Mouse (Mus musculus): ENCODE measurements around the gene Foxk1. TPM values are rescaled to one million over a fixed set of nuclear protein-coding genes. Genes with fewer than 3 reads are reported as not detected.

Foxk1 gene
- polyA plus RNA-seq, 1 experiment from 2014 or later, result 3.7 TPM

GRCm38 (mm10) chr5:142453742-142454141 lies 52.4 kb downstream of the Foxk1 start:
- Histone ChIP-seq H3K4me2 (ENCODE audit: low read depth, low read length) (no peak overlapping the region), H3K4me1 (ENCODE audit: control insufficient read depth, insufficient read depth, low read length) (0 out of 2 replicates have a peak, but pooled peaks cover 6% of the 10 kb centered on the region), H3K27me3 (ENCODE audit: control insufficient read depth, insufficient read depth, low read length) (no peaks in the 10 kb centered on the region), H3K9ac (ENCODE audit: low read length) (no peak overlapping the region), H3K36me3 (ENCODE audit: control insufficient read depth, insufficient read depth, low read length) (peaks cover 12% of the 10 kb centered on the region), H3K4me3 (replicated peaks; ENCODE audit: low read length) (no peak overlapping the region), H3K27ac (ENCODE audit: low read length) (no peak overlapping the region), H3K9me3 (replicated peaks; ENCODE audit: control insufficient read depth, low read length) (no peaks in the 10 kb centered on the region)
- ATAC-seq (ENCODE audit: insufficient read depth, low FRiP score), result no peak
- WGBS, result 95% methylated on average over 13 of the region's 13 CpGs

DNA sequence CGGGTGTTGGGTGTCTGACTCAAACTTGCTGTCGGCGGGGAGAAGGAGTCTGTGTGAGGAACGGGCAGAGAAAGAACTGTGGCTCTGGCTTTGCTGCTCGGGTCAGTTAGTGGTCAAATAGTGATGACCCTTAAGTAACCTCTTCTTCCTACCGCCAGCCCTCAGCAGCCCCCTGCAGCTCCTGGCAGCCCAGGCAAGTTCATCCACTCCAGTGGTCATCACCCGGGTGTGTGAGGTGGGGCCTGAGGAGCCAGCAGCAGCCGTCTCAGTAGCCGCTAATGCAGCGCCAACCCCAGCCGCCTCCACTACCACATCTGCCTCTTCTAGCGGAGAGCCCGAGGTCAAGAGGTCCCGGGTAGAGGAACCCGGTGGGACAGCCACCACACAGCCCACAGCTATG lies 55.0 kb downstream of the Foxk1 start:
- no peak overlapping the region for H3K27ac ChIP-seq (ENCODE audit: low read length)
- no peaks in the 10 kb centered on the region for H3K27me3 ChIP-seq (ENCODE audit: control insufficient read depth, insufficient read depth, low read length)
- no peak overlapping the region for H3K4me2 ChIP-seq (ENCODE audit: low read depth, low read length)
- H3K9ac ChIP-seq (ENCODE audit: low read length), result no peak overlapping the region
- H3K4me3 ChIP-seq (replicated peaks; ENCODE audit: low read length), result no peak overlapping the region
- WGBS, result 56% methylated on average over 15 of the region's 15 CpGs
- H3K9me3 ChIP-seq (replicated peaks; ENCODE audit: control insufficient read depth, low read length), result no peaks in the 10 kb centered on the region
- no peak for ATAC-seq (ENCODE audit: insufficient read depth, low FRiP score)
- H3K36me3 ChIP-seq (ENCODE audit: control insufficient read depth, insufficient read depth, low read length), result peaks cover 14% of the 10 kb centered on the region
- H3K4me1 ChIP-seq (ENCODE audit: control insufficient read depth, insufficient read depth, low read length), result 0 out of 2 replicates have a peak, but pooled peaks cover 10% of the 10 kb centered on the region

DNA sequence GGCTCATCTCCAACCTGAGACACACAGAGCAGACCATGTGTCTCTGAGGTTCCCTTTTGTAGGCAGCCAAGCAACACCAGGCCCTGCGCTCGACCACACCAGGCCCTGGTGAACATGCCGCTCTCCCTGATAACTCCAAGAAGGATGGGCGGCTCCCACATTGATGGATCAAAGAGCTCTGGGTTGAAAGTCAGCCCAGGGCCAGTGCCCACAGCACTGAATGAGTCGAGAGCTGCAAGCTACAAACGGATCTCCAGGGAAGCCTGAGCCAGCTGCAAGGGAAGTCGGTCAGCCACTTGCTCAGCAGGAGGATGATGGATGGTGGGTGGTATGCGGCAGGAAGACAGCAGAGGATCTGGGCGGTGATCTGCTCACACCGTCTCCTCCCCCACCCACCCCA lies 56.0 kb downstream of the Foxk1 start:
- Histone ChIP-seq H3K27me3 (ENCODE audit: control insufficient read depth, insufficient read depth, low read length) (no peaks in the 10 kb centered on the region), H3K4me2 (ENCODE audit: low read depth, low read length) (no peak overlapping the region), H3K9me3 (replicated peaks; ENCODE audit: control insufficient read depth, low read length) (no peaks in the 10 kb centered on the region), H3K4me1 (ENCODE audit: control insufficient read depth, insufficient read depth, low read length) (0 out of 2 replicates have a peak, but pooled peaks cover 10% of the 10 kb centered on the region), H3K4me3 (replicated peaks; ENCODE audit: low read length) (no peak overlapping the region), H3K27ac (ENCODE audit: low read length) (peak overlapping the region; percentile 19; the same call in 1 of the 2 replicates), H3K36me3 (ENCODE audit: control insufficient read depth, insufficient read depth, low read length) (peaks cover 12% of the 10 kb centered on the region), H3K9ac (ENCODE audit: low read length) (no peak overlapping the region)
- 43% methylated on average over 10 of the region's 10 CpGs for WGBS
- ATAC-seq (ENCODE audit: insufficient read depth, low FRiP score), result no peak; the same call in 1 of the 2 replicates

GRCm38 (mm10) chr5:142458791-142459557 lies 57.7 kb downstream of the Foxk1 start:
- H3K9ac ChIP-seq (ENCODE audit: low read length), result no peak overlapping the region
- H3K27ac ChIP-seq (ENCODE audit: low read length), result no peak overlapping the region
- no peak for ATAC-seq (ENCODE audit: insufficient read depth, low FRiP score)
- peaks cover 6% of the 10 kb centered on the region for H3K36me3 ChIP-seq (ENCODE audit: control insufficient read depth, insufficient read depth, low read length)
- 81% methylated on average over 17 of the region's 17 CpGs for WGBS
- H3K27me3 ChIP-seq (ENCODE audit: control insufficient read depth, insufficient read depth, low read length), result no peaks in the 10 kb centered on the region
- H3K4me2 ChIP-seq (ENCODE audit: low read depth, low read length), result no peak overlapping the region
- H3K9me3 ChIP-seq (replicated peaks; ENCODE audit: control insufficient read depth, low read length), result no peaks in the 10 kb centered on the region
- H3K4me3 ChIP-seq (replicated peaks; ENCODE audit: low read length), result no peak overlapping the region
- H3K4me1 ChIP-seq (ENCODE audit: control insufficient read depth, insufficient read depth, low read length), result 0 out of 2 replicates have a peak, but pooled peaks cover 10% of the 10 kb centered on the region

GRCm38 (mm10) chr5:142459834-142460233 lies 58.5 kb downstream of the Foxk1 start:
- Histone ChIP-seq H3K27ac (ENCODE audit: low read length) (no peak overlapping the region), H3K4me3 (replicated peaks; ENCODE audit: low read length) (no peak overlapping the region), H3K4me1 (ENCODE audit: control insufficient read depth, insufficient read depth, low read length) (peaks cover 15% of the 10 kb centered on the region; the same call in 1 of the 2 replicates), H3K27me3 (ENCODE audit: control insufficient read depth, insufficient read depth, low read length) (no peaks in the 10 kb centered on the region), H3K9ac (ENCODE audit: low read length) (no peak overlapping the region), H3K36me3 (ENCODE audit: control insufficient read depth, insufficient read depth, low read length) (peaks cover 4% of the 10 kb centered on the region; the same call in 1 of the 2 replicates), H3K4me2 (ENCODE audit: low read depth, low read length) (no peak overlapping the region), H3K9me3 (replicated peaks; ENCODE audit: control insufficient read depth, low read length) (no peaks in the 10 kb centered on the region)
- 72% methylated on average over 5 of the region's 5 CpGs for WGBS
- ATAC-seq (ENCODE audit: insufficient read depth, low FRiP score), result no peak

- Histone ChIP-seq H3K4me3 (replicated peaks; ENCODE audit: low read length) (no peak overlapping the region), H3K36me3 (ENCODE audit: control insufficient read depth, insufficient read depth, low read length) (peaks cover 4% of the 10 kb centered on the region; the same call in 1 of the 2 replicates), H3K9me3 (replicated peaks; ENCODE audit: control insufficient read depth, low read length) (no peaks in the 10 kb centered on the region), H3K27ac (ENCODE audit: low read length) (no peak overlapping the region), H3K4me2 (ENCODE audit: low read depth, low read length) (no peak overlapping the region), H3K4me1 (ENCODE audit: control insufficient read depth, insufficient read depth, low read length) (peaks cover 14% of the 10 kb centered on the region; the same call in 1 of the 2 replicates), H3K27me3 (ENCODE audit: control insufficient read depth, insufficient read depth, low read length) (no peaks in the 10 kb centered on the region), H3K9ac (ENCODE audit: low read length) (no peak overlapping the region)
- no peak for ATAC-seq (ENCODE audit: insufficient read depth, low FRiP score)
- WGBS, result 94% methylated on average over 7 of the region's 7 CpGs
Observed at GRCm38 (mm10) chr5:142461942-142462640, 60.8 kb downstream of the Foxk1 start.

DNA sequence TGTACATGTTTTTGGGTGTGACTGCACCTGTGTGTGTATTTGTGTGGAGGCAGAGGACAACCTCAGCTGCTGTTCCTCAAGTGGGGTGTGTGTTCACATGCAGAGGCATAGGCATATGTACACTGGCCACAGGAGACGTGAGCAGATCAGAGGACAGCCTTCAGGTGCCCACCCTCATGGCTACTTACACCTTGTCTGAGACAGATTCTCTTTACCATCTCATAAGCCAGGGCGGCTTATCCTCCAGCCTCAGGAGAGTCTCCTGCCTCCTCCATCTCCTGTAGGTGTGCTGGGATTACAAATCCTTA lies 61.3 kb downstream of the Foxk1 start:
- peaks cover 4% of the 10 kb centered on the region; the same call in 1 of the 2 replicates for H3K36me3 ChIP-seq (ENCODE audit: control insufficient read depth, insufficient read depth, low read length)
- peaks cover 10% of the 10 kb centered on the region; the same call in 1 of the 2 replicates for H3K4me1 ChIP-seq (ENCODE audit: control insufficient read depth, insufficient read depth, low read length)
- no peak for ATAC-seq (ENCODE audit: insufficient read depth, low FRiP score)
- no peak overlapping the region for H3K9ac ChIP-seq (ENCODE audit: low read length)
- no peak overlapping the region for H3K4me2 ChIP-seq (ENCODE audit: low read depth, low read length)
- no peaks in the 10 kb centered on the region for H3K9me3 ChIP-seq (replicated peaks; ENCODE audit: control insufficient read depth, low read length)
- H3K27ac ChIP-seq (ENCODE audit: low read length), result 0 out of 2 replicates have a peak overlapping the region, but pooled peaks have one; percentile 92
- no peak overlapping the region for H3K4me3 ChIP-seq (replicated peaks; ENCODE audit: low read length)
- 93% methylated on average over 2 of the region's 2 CpGs for WGBS
- no peaks in the 10 kb centered on the region for H3K27me3 ChIP-seq (ENCODE audit: control insufficient read depth, insufficient read depth, low read length)

DNA sequence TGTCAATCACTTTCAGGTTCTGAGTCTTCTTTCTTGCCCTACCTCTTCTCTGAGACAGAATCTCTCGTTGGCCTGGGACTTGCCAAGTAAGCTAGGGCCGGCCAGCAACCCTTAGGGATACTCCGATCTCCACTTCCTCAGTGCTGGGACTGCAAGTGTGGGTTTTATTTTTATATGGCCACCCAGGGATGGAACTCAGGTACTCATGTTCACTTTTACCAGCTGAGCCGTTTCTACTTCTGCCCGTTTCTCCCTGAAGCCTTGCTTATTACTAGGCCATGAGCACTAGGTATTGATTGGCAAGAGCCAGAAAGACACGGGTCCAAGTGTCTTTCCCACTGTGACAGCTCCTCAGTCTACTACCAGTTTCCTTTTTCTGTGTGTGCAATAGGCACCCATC lies 61.7 kb downstream of the Foxk1 start:
- peak overlapping the region; percentile 65 for H3K9ac ChIP-seq (ENCODE audit: low read length)
- peak overlapping the region; percentile 79 for H3K4me3 ChIP-seq (replicated peaks; ENCODE audit: low read length)
- no peak for ATAC-seq (ENCODE audit: insufficient read depth, low FRiP score)

More for the DNA sequence above, 61.7 kb downstream of the Foxk1 start:
- Histone ChIP-seq H3K27ac (ENCODE audit: low read length) (peak overlapping the region; percentile 92), H3K27me3 (ENCODE audit: control insufficient read depth, insufficient read depth, low read length) (no peaks in the 10 kb centered on the region), H3K36me3 (ENCODE audit: control insufficient read depth, insufficient read depth, low read length) (peaks cover 4% of the 10 kb centered on the region; the same call in 1 of the 2 replicates), H3K9me3 (replicated peaks; ENCODE audit: control insufficient read depth, low read length) (no peaks in the 10 kb centered on the region), H3K4me1 (ENCODE audit: control insufficient read depth, insufficient read depth, low read length) (peaks cover 10% of the 10 kb centered on the region; the same call in 1 of the 2 replicates), H3K4me2 (ENCODE audit: low read depth, low read length) (peak overlapping the region; percentile 84)
- WGBS, result 87% methylated on average over 6 of the region's 6 CpGs
